In the genomic region with DNA sequence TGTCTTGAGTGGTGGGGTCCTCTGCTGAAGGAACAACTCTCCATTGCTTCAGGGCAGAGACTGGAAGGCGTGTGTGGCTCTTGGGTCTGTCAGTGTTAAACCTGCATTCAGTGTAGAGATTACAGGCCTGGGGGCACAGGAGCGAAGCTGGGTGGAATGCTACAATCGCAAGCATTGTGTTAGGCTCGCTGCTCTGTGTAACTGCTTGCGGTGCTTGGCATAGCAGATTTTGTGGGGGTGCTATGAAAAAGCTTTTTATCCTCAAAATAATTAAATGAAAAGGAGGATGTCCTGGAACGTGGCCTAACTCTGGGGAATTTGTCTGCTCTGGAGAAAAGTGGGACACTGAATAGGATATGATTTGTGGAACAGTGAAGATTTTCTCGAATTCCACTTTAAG, we compare ENCODE assay signal across 14 mouse cellular contexts. TPM values are rescaled to one million over a fixed set of nuclear protein-coding genes. Genes with fewer than 3 reads are reported as not detected.
A peak's percentile ranks its signal among the peaks of the same experiment; 100 is the strongest.
DNase-seq lines count a peak whose midpoint lies in the region; ATAC-seq and TF ChIP-seq lines count a peak whose summit lies in the region.
"Had no signal": no experiment of that assay in that cellular context is flagged by ENCODE, and none has a peak within 500 bp of the region (broad histone marks: within the 10 kb centered on the region; RNA-seq: fewer than 3 reads in every experiment).

No protein-coding gene starts in this region.

- ATAC-seq in embryonic facial prominence, embryonic 14.5 days (ENCODE audit: low read depth), result 0 out of 2 replicates have a peak, but pooled peaks have one; percentile 26
- ATAC-seq in intestine, postnatal 0 days, result no peak
- ATAC-seq in kidney, embryonic 16.5 days (ENCODE audit: low FRiP score, low TSS enrichment), result no peak
- ATAC-seq in liver, embryonic 12.5 days, result no peak
- ATAC-seq: CD4-positive, CD25-positive, alpha-beta regulatory T cell, adult 4 months; midbrain, embryonic 13.5 days had no signal

- intact Hi-C loops in left cerebral cortex, postnatal 4 days (cut with DNase I), result no loop called here

- H3K4me3 ChIP-seq in embryonic facial prominence, embryonic 14.5 days (ENCODE audit: low read depth, low read length), result no peak overlapping the region
- no peak overlapping the region for H3K4me3 ChIP-seq in intestine, postnatal 0 days (ENCODE audit: low read depth, low read length)
- H3K4me3 ChIP-seq in kidney, embryonic 16.5 days (ENCODE audit: low read length), result no peak overlapping the region
- H3K4me3 ChIP-seq in liver, embryonic 12.5 days, result no peak overlapping the region
- H3K4me3 ChIP-seq: hindbrain, embryonic 15.5 days; kidney, embryonic 15.5 days; midbrain, embryonic 13.5 days; stomach, embryonic 15.5 days had no signal

- peak; percentile 37 for DNase-seq in left cerebral cortex, adult 11 months (ENCODE audit: low spot score)
- DNase-seq in left cerebral cortex, postnatal 4 days, result no peak
- peak; percentile 50 for DNase-seq in embryonic facial prominence, embryonic 14.5 days (ENCODE audit: low spot score)
- DNase-seq in layer of hippocampus, postnatal 10 days (ENCODE audit: low spot score in 2 of 2), result peak; percentile 36 to 41
- DNase-seq in right cerebral cortex, postnatal 14 days, result peak; percentile 22

- H3K36me3 ChIP-seq in embryonic facial prominence, embryonic 14.5 days (ENCODE audit: control insufficient read depth, insufficient read depth, low read length), result no peaks in the 10 kb centered on the region
- H3K36me3 ChIP-seq in intestine, postnatal 0 days (ENCODE audit: control insufficient read depth, insufficient read depth), result no peaks in the 10 kb centered on the region
- no peaks in the 10 kb centered on the region for H3K36me3 ChIP-seq in kidney, embryonic 16.5 days (ENCODE audit: insufficient read depth, low read length)
- H3K36me3 ChIP-seq in liver, embryonic 12.5 days, result no peaks in the 10 kb centered on the region
- H3K36me3 ChIP-seq: hindbrain, embryonic 15.5 days; kidney, embryonic 15.5 days; midbrain, embryonic 13.5 days; stomach, embryonic 15.5 days had no signal

- 42% methylated on average over 7 of the region's 7 CpGs for WGBS in embryonic facial prominence, embryonic 14.5 days
- WGBS in intestine, postnatal 0 days, result 82% methylated on average over 7 of the region's 7 CpGs
- 82% methylated on average over 7 of the region's 7 CpGs for WGBS in kidney, embryonic 16.5 days
- 72% methylated on average over 7 of the region's 7 CpGs for WGBS in liver, embryonic 12.5 days (ENCODE audit: insufficient replicate concordance)

- no peak overlapping the region for H3K4me2 ChIP-seq in embryonic facial prominence, embryonic 14.5 days (ENCODE audit: low read depth, low read length)
- H3K4me2 ChIP-seq in intestine, postnatal 0 days (replicated peaks; ENCODE audit: low read depth), result no peak overlapping the region
- H3K4me2 ChIP-seq in kidney, embryonic 16.5 days (replicated peaks; ENCODE audit: low read depth, low read length), result no peak overlapping the region
- no peak overlapping the region for H3K4me2 ChIP-seq in liver, embryonic 12.5 days
- H3K4me2 ChIP-seq: hindbrain, embryonic 15.5 days; kidney, embryonic 15.5 days; midbrain, embryonic 13.5 days; stomach, embryonic 15.5 days had no signal

- no peak overlapping the region for H3K9ac ChIP-seq in embryonic facial prominence, embryonic 14.5 days (ENCODE audit: low read depth, low read length)
- no peak overlapping the region for H3K9ac ChIP-seq in intestine, postnatal 0 days (ENCODE audit: low read depth, low read length)
- no peak overlapping the region for H3K9ac ChIP-seq in kidney, embryonic 16.5 days (replicated peaks; ENCODE audit: low read length)
- H3K9ac ChIP-seq in liver, embryonic 12.5 days, result no peak overlapping the region
- H3K9ac ChIP-seq: hindbrain, embryonic 15.5 days; kidney, embryonic 15.5 days; liver, embryonic 14.5 days; midbrain, embryonic 13.5 days; stomach, embryonic 15.5 days had no signal

- H3K4me1 ChIP-seq in embryonic facial prominence, embryonic 14.5 days (ENCODE audit: control insufficient read depth, insufficient read depth, low read length), result 0 out of 2 replicates have a peak, but pooled peaks cover 7% of the 10 kb centered on the region
- H3K4me1 ChIP-seq in intestine, postnatal 0 days (replicated peaks; ENCODE audit: control insufficient read depth, insufficient read depth, low read length), result no peaks in the 10 kb centered on the region
- H3K4me1 ChIP-seq in kidney, embryonic 16.5 days (ENCODE audit: insufficient read depth, low read length), result no peaks in the 10 kb centered on the region
- no peaks in the 10 kb centered on the region; the same call in 1 of the 2 replicates for H3K4me1 ChIP-seq in liver, embryonic 12.5 days
- H3K4me1 ChIP-seq: hindbrain, embryonic 15.5 days; kidney, embryonic 15.5 days; midbrain, embryonic 13.5 days; stomach, embryonic 15.5 days had no signal

- no peak for TF ChIP-seq CTCF in intestine, postnatal 0 days (IDR thresholded peaks at IDR 0.05; ENCODE audit: low read depth)

- H3K27ac ChIP-seq in embryonic facial prominence, embryonic 14.5 days (replicated peaks; ENCODE audit: low read depth, low read length), result no peak overlapping the region
- H3K27ac ChIP-seq in intestine, postnatal 0 days (ENCODE audit: low read depth, low read length), result no peak overlapping the region
- no peak overlapping the region for H3K27ac ChIP-seq in kidney, embryonic 16.5 days (ENCODE audit: low read length)
- no peak overlapping the region for H3K27ac ChIP-seq in liver, embryonic 12.5 days
- H3K27ac ChIP-seq: hindbrain, embryonic 15.5 days; kidney, embryonic 15.5 days; liver, embryonic 14.5 days; midbrain, embryonic 13.5 days; stomach, embryonic 15.5 days had no signal

- 0 out of 2 replicates have a peak, but pooled peaks cover 5% of the 10 kb centered on the region for H3K9me3 ChIP-seq in embryonic facial prominence, embryonic 14.5 days (ENCODE audit: control insufficient read depth, low read length)
- no peaks in the 10 kb centered on the region for H3K9me3 ChIP-seq in intestine, postnatal 0 days (ENCODE audit: control insufficient read depth)
- peaks cover 9% of the 10 kb centered on the region; the same call in 1 of the 2 replicates for H3K9me3 ChIP-seq in kidney, embryonic 16.5 days (ENCODE audit: low read length)
- no peaks in the 10 kb centered on the region for H3K9me3 ChIP-seq in liver, embryonic 12.5 days (replicated peaks)
- H3K9me3 ChIP-seq: hindbrain, embryonic 15.5 days; kidney, embryonic 15.5 days; stomach, embryonic 15.5 days had no signal

- H3K27me3 ChIP-seq in embryonic facial prominence, embryonic 14.5 days (replicated peaks; ENCODE audit: control insufficient read depth, insufficient read depth, low read length), result no peaks in the 10 kb centered on the region
- H3K27me3 ChIP-seq in intestine, postnatal 0 days (replicated peaks; ENCODE audit: control insufficient read depth, insufficient read depth, low read length), result no peaks in the 10 kb centered on the region
- H3K27me3 ChIP-seq in kidney, embryonic 16.5 days (ENCODE audit: insufficient read depth, low read length), result no peaks in the 10 kb centered on the region
- no peaks in the 10 kb centered on the region for H3K27me3 ChIP-seq in liver, embryonic 12.5 days (replicated peaks)
- H3K27me3 ChIP-seq: hindbrain, embryonic 15.5 days; kidney, embryonic 15.5 days; midbrain, embryonic 13.5 days; stomach, embryonic 15.5 days had no signal

RNA-seq across cellular contexts. Expression of gene Secisbp2l, which starts 26.9 kb away (rescaled TPM):
- 10 to 100 TPM; 79.1 to 79.8 TPM for total RNA-seq in left cerebral cortex, postnatal 4 days (2021)
- 21.8 and 22.1 TPM in 2 replicates for polyA plus RNA-seq in embryonic facial prominence, embryonic 14.5 days (2014; fragmentation: Nextera tagmentation; extraction: Ambion mirVana)
- total RNA-seq in layer of hippocampus, postnatal 10 days (2021), result 10 to 100 TPM; 84.8 to 89.2 TPM
- 14.4 and 16.7 TPM in 2 replicates for polyA plus RNA-seq in intestine, postnatal 0 days (2015; fragmentation: Nextera tagmentation; extraction: Ambion mirVana)
- 18.5 and 19.7 TPM in 2 replicates for polyA plus RNA-seq in kidney, embryonic 16.5 days (2015; fragmentation: Nextera tagmentation; extraction: Ambion mirVana)
- 6.6 and 8.0 TPM in 2 replicates for polyA plus RNA-seq in liver, embryonic 12.5 days (2016; fragmentation: Nextera tagmentation; extraction: Ambion mirVana)

RNA-seq across cellular contexts. Expression of gene Galk2, which starts 49.4 kb away (rescaled TPM):
- total RNA-seq in left cerebral cortex, postnatal 4 days (2021), result 10 to 100 TPM; 25.1 to 25.8 TPM
- polyA plus RNA-seq in embryonic facial prominence, embryonic 14.5 days (2014; fragmentation: Nextera tagmentation; extraction: Ambion mirVana), result 35.2 and 42.0 TPM in 2 replicates
- 10 to 100 TPM; 26.9 to 27.1 TPM for total RNA-seq in layer of hippocampus, postnatal 10 days (2021)
- polyA plus RNA-seq in intestine, postnatal 0 days (2015; fragmentation: Nextera tagmentation; extraction: Ambion mirVana), result 84.1 and 85.3 TPM in 2 replicates
- polyA plus RNA-seq in kidney, embryonic 16.5 days (2015; fragmentation: Nextera tagmentation; extraction: Ambion mirVana), result 64.0 and 64.6 TPM in 2 replicates
- polyA plus RNA-seq in liver, embryonic 12.5 days (2016; fragmentation: Nextera tagmentation; extraction: Ambion mirVana), result 13.2 and 13.8 TPM in 2 replicates

RNA-seq across cellular contexts. Expression of gene Cops2, which starts 49.4 kb away (rescaled TPM):
- total RNA-seq in left cerebral cortex, postnatal 4 days (2021), result 100 to 1,000 TPM in 1 of 2 experiments, 10 to 100 TPM in 1; 99.0 to 102 TPM
- polyA plus RNA-seq in embryonic facial prominence, embryonic 14.5 days (2014; fragmentation: Nextera tagmentation; extraction: Ambion mirVana), result 89.0 and 90.0 TPM in 2 replicates
- 100 to 1,000 TPM; 106 to 124 TPM for total RNA-seq in layer of hippocampus, postnatal 10 days (2021)
- 28.7 and 29.8 TPM in 2 replicates for polyA plus RNA-seq in intestine, postnatal 0 days (2015; fragmentation: Nextera tagmentation; extraction: Ambion mirVana)
- 74.8 and 74.9 TPM in 2 replicates for polyA plus RNA-seq in kidney, embryonic 16.5 days (2015; fragmentation: Nextera tagmentation; extraction: Ambion mirVana)
- 60.2 and 62.1 TPM in 2 replicates for polyA plus RNA-seq in liver, embryonic 12.5 days (2016; fragmentation: Nextera tagmentation; extraction: Ambion mirVana)
